Mouse (Mus musculus): ENCODE results near the gene Herc4.

Gene Herc4

GRCm38 (mm10) chr10:63367386-63367785 is 123.8 kb downstream of the Herc4 start:
- ChIA-PET CTCF (interaction anchor here in 3 of 4 experiments (0.6 to 1.4 kb wide), 4 partner anchors 10 to 211 kb away, joined by 3 to 6 read pairs (median 4); no protein-coding TSS in a partner anchor), POLR2A (interaction anchor here in 3 of 4 experiments (1.0 to 3.2 kb wide), 9 partner anchors 13 to 344 kb away, joined by 3 to 35 read pairs (median 10); partner anchors contain the start of genes Ctnna3 (in 1 of the 3), Hnrnph3 (in 1 of the 3) and Pbld2 (in 1 of the 3))

All from embryonic stem cell, embryonic (primary cell).